Mouse (Mus musculus) CD4-positive naive resting alpha-beta T cell, adult 57 days (primary cell): Measurements from ENCODE around the gene Phyhd1. TPM values are rescaled to one million over a fixed set of nuclear protein-coding genes. Genes with fewer than 3 reads are reported as not detected.

Experiments used
- total RNA-seq: library from RNA; stranded (reverse); gene quantifications from one replicate; pipeline ENCODE4 v1.2.4, GENCODE M21; 2023

The Phyhd1 gene
- total RNA-seq = 16.5 TPM

DNA sequence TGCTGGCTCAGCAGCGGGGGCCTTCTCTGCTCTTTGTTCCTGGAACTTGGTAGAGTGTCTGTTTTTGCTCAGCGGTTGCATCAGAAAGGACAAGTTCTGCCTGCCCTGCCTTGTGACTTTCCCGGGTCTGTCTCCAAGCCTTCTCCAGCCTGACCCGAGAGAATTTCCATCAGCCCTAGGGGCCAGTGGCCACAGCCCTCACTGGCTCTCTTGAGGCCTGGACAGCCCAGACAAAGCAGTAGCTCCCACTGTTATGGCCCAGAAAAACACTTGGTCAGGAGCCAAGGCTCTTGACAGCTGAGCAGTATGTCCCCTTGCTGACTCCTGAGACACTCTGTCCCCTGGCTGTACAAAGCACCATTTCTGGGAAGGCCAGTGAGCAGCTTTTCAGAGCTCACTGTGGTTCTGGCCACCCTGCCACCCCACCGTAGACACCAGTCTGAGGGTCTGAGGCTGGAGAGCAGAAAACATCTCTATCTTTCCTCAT lies at the start of gene Phyhd1:
TSS of gene Phyhd1 (plus strand) at position 437 of the 487 bp plus-strand sequence.

DNA sequence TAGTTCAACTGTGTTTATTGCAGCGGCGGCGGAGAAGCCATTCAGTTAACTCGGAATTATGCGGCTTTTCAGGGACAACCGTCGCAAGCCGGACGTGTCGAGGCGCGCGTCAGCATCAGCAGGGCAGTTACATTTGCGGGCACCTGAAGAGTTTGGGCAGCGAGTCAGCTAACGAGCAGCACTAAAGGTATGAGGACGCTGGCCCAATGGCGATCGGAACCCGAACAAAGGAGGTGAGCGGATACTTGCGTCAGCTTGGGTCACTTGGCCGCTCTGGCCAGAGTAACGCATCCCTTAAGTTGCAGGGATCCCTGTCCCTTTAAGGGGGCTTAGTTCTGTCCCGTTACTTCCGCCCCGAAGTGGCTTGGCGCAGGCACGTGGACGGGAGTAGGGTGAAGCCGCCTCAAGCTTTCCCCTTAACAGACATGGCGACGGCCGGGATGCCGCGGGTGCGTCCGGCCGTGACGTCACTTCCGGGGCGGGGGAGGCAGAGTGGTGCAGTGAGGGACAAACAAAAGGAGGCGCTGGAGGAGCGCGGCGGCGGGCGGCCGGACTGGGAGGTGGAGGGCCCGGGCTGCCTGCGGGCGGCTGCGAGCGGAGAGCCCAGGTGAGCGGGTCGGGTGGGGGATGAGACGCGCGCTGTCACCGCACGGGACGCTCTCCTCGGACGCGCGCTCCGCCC lies 28.7 kb upstream of the Phyhd1 start, which contains the start of gene Lrrc8a:
TSS of gene Lrrc8a (plus strand) at position 517 of the 682 bp plus-strand sequence.

DNA sequence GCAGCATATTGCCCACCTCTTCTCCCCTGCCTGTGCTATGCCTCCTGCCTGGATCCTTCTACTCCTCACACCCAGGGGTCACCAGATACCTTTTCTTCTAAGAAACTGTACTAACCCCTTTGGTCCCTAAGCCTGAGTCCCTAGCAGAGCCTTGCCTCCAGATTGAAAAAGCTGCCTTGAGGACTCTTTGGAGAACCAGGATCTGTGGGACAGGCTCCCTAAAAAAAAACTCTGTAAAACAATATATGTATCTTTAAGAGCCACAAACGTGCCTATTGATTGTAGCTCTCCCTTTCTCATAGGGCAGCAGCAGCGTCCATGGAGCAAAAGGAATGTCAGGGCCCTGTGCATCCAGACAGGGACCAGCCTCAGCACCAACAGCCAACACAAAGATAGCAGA lies 25.7 kb upstream of the Phyhd1 start, which contains the start of gene Gm28035:
TSS of gene Gm28035 (plus strand) at position 301 of the 400 bp plus-strand sequence.

DNA sequence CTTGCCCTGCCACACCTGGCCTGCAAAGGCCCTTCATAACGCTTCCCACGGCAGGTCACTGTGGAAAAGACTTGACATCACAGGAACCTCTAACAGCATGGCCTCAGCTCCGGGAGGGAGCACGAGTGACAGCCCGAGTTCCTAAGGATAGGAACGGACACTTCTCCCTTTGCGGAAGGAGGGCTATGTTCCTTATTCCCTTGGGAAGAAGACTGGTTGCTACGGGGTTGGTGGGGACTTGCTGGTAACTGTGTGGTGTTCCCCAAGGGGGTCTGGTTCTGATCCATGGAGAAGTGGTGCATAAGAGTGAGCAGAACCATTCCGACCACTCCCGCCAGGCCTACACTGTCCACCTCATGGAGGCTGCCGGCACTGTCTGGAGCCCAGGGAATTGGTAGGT lies 14.7 kb downstream of the Phyhd1 start, which contains the start of gene Gm28038:
TSS of gene Gm28038 (plus strand) at position 301 of the 400 bp plus-strand sequence.

DNA sequence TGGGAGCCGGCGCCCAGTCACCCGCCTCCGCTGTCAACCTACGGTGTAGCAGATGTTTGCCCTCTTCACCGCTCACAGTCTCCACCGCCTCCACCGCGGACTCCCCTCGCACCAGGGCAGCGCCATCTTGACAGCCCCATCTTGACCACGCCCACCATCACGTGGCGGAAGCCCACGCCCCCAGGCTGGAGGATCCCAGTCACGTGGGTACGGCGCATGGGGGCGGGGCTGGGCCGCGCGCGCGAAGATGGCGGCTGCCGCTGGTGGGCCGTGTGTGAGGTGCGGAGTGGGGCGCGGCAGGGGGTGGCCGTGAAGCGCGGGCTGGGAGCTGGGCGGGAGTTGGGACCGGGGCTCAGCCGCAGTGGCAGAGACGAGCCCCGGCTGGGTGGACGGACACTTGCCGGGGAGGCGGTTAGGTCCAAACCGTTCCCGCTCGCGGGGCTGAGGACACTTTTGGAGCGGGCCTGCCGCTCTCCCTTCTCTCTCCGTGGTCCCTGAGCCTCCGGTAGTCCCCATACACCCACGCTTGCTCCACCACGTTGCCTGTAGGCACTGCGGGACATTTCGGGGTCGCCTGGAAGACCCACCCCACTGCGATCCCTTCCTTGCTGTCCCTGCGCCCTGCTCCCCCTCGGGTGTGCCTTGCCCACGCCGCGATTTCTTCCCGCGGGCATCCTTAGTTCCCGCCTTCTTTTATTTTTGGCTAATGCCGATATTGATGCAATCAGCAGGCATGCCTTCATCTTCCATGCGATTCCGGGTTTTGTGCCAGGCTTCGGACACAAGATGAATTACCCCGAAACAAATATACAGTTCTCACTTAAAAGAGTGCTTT lies 20.4 kb downstream of the Phyhd1 start, which contains the start of the genes Dolk and Nup188:
TSS of gene Dolk (minus strand) at position 143 of the 835 bp plus-strand sequence.
TSS of gene Nup188 (plus strand) at position 206 of the 835 bp plus-strand sequence.

Other genes with a start within 250 kb of the Phyhd1 start
- gene Wdr34, start 217.3 kb upstream of the Phyhd1 start, total RNA-seq = 0.33 TPM
- 229 TPM for gene Set, start 208.8 kb upstream of the Phyhd1 start, total RNA-seq
- 1.5 TPM for gene Pkn3, start 188.5 kb upstream of the Phyhd1 start, total RNA-seq
- 15.4 TPM for gene Zdhhc12, start 172.6 kb upstream of the Phyhd1 start, total RNA-seq
- 81.1 TPM for gene Zer1, start 141.6 kb upstream of the Phyhd1 start, total RNA-seq
- gene Tbc1d13, start 132.5 kb upstream of the Phyhd1 start, total RNA-seq = 34.4 TPM
- gene Endog, start 94.7 kb upstream of the Phyhd1 start, total RNA-seq = 17.1 TPM
- 18.8 TPM for gene Spout1, start 87.7 kb upstream of the Phyhd1 start, total RNA-seq
- gene Kyat1, start 60.4 kb upstream of the Phyhd1 start, total RNA-seq = 12.3 TPM
- 68.0 TPM for gene Lrrc8a, start 28.5 kb upstream of the Phyhd1 start, total RNA-seq
- gene Gm28035, start 25.6 kb upstream of the Phyhd1 start, total RNA-seq = 7.8 TPM
- gene Gm28038, start 14.8 kb downstream of the Phyhd1 start, total RNA-seq = not detected
- 11.0 TPM for gene Dolk, start 20.1 kb downstream of the Phyhd1 start, total RNA-seq
- gene Nup188, start 20.2 kb downstream of the Phyhd1 start, total RNA-seq = 55.5 TPM
- 90.2 TPM for gene Sh3glb2, start 93.1 kb downstream of the Phyhd1 start, total RNA-seq
- 20.2 TPM for gene Miga2, start 98.0 kb downstream of the Phyhd1 start, total RNA-seq
- gene Dolpp1, start 126.1 kb downstream of the Phyhd1 start, total RNA-seq = 21.2 TPM
- 8.7 TPM for gene Crat, start 149.6 kb downstream of the Phyhd1 start, total RNA-seq
- gene Ptpa, start 149.8 kb downstream of the Phyhd1 start, total RNA-seq = 89.9 TPM
- 0.27 TPM for gene Ier5l, start 208.0 kb downstream of the Phyhd1 start, total RNA-seq